Mouse (Mus musculus) hindlimb bud, embryonic 11.5 days (tissue): ENCODE results near the gene Stra6.

ENCODE experiments used
- DNase-seq: peaks from one replicate; pipeline ENCODE4 v3.0.0-alpha.2; 2012; ENCODE audit warnings: low read depth, low spot score; ENCODE audit errors: extremely low spot score

Stra6 gene

GRCm38 (mm10) chr9:58201091-58201842, 137.7 kb downstream of the Stra6 start:
- no peak for DNase-seq

DNA sequence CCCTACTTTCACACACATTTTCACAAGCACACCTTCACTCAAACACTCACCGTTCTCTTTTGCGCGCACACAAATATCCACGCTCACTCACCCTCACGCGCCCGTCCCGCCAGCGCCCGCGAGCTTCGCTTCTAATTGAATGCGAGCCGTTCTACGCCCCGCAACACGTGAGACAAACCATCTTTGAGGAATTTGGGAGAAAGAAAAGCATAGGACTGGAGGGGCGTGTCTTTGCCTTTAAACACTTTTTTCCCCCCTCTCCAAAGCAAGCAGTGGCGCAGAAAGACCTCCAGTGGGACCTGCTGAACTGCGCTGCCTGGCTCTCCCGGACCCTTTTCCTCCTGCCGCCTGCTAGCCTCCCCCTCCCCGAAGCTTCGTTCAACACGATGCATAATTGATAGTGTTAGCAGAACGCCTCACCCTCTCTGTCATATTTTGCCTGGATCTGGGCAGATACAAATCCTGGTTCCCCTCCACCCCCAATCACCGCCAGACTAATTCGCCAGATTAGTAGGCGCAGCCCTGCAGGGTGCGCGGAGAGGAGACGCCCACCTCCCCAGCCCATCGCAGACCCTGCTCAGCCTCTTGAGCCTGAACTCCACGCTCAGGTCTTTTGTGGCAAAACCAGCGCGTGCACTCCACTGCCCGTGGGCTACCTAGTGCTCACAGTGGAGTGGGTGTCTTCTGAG, 138.4 kb downstream of the Stra6 start:
- no peak for DNase-seq

DNA sequence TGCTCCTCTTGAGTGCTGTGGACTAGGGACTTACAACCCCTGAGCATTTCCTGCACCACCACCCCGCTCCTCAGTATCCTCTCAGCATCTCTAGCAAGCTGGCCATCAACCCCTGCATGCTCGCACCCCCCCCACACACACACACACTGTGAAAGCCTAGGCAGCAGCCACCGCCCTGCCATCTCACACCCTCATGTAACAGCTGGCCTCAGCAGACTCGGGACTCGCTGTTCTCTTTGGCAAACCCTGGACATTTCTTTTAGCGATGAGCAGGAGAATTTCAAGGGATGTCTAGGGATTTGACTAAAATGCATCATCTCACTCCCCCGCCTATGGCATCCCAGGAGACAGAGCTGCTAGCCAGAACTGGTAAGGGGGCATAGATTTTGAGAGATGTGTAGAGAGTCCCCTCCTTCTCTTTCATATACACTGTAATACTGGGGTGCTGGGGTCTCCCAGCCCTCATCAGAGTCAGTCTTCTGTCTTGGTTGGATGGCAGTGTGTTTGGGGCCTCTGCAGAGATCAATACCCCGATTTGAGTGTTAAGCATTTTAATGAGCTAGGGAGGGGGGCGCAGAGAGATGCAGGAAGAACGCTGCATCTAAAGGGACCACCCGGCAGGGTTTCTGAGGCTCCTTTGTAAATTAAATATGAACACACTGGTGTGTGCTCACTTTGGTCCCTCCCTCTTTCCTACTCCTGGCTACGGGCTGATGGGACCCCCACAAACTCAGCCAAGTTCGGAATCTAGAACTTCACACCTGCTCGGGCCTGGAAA, 139.3 kb downstream of the Stra6 start:
- DNase-seq: no peak
